Mouse (Mus musculus): ENCODE measurements around the gene Pnkp. TPM values are rescaled to one million over a fixed set of nuclear protein-coding genes. Genes with fewer than 3 reads are reported as not detected.

The Pnkp gene
- 12.7 and 14.3 TPM in 2 replicates for polyA plus RNA-seq (2012; rRNA removed)
- 15.6 and 17.0 TPM in 2 replicates for polyA plus RNA-seq (2014; fragmentation: Nextera tagmentation; extraction: Ambion mirVana)

- TF ChIP-seq EP300 (IDR thresholded peaks at IDR 0.05; ENCODE audit: low read depth), result no peak
- peak; percentile 18; the same call in 1 of the 2 replicates for TF ChIP-seq CTCF (IDR thresholded peaks at IDR 0.05; ENCODE audit: low read depth)
- Histone ChIP-seq H3K9me3 (ENCODE audit: control insufficient read depth, low read length) (no peaks in the 10 kb centered on the region), H3K27me3 (ENCODE audit: control insufficient read depth, insufficient read depth, low read length) (no peaks in the 10 kb centered on the region), H3K4me2 (ENCODE audit: low read depth) (peak within 1 kb of the TSS; percentile 83), H3K9ac (replicated peaks) (peak within 1 kb of the TSS; percentile 83), H3K27ac (peak within 1 kb of the TSS; percentile 92), H3K4me3 (ENCODE audit: insufficient read depth in 1 of 2, low read depth in 2 of 2, low read length in 2 of 2) (peak within 1 kb of the TSS; percentile 89 to 96), H3K36me3 (replicated peaks; ENCODE audit: control insufficient read depth, insufficient read depth, low read depth) (no peaks in the 10 kb centered on the region; the same call in 1 of the 2 replicates), H3K4me1 (replicated peaks; ENCODE audit: control insufficient read depth in 2 of 2, insufficient read depth in 2 of 2, low read length in 1 of 2) (peaks cover 27 to 28% of the 10 kb centered on the region in 2 experiments)
- under 1% methylated on average over 32 of the region's 32 CpGs for WGBS (ENCODE audit: insufficient replicate concordance)
- peak; percentile 40 for ATAC-seq (ENCODE audit: insufficient read depth)
- peak; percentile 74 to 81 (median 76) for DNase-seq (ENCODE audit: low read depth in 3 of 3, low spot score in 3 of 3)
These were observed at the start of gene Pnkp for GRCm38 (mm10) chr7:44857042-44857552. Pnkp (plus strand) TSS chr7:44857139.

DNA sequence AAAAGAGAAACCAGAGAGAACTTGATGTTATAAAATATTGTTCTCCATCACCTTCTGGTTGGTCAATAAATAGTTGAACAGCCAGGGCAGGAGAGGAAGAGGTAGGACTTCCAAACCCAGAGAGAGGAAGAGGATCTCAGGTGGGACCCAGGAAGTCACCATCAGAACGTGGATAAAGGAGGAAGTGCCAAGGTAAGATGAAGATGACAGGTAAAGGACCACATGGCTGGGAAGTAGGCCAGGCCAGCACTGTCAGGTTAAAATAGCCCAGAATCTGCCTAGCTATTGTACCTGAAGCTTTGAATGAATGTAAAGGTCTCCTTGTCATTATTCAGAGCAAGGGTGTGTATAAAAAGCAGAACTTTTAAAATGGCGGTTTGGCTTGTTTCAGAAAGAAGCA, 48.0 kb upstream of the Pnkp start:
- DNase-seq (ENCODE audit: low read depth in 3 of 3, low spot score in 3 of 3) (no peak), ATAC-seq (ENCODE audit: insufficient read depth) (no peak)
- Histone ChIP-seq H3K27ac (no peak overlapping the region), H3K4me3 (ENCODE audit: insufficient read depth in 1 of 2, low read depth in 2 of 2, low read length in 2 of 2) (no peak overlapping the region), H3K4me1 (replicated peaks; ENCODE audit: control insufficient read depth in 2 of 2, insufficient read depth in 2 of 2, low read length in 1 of 2) (no peaks in the 10 kb centered on the region), H3K9ac (replicated peaks) (no peak overlapping the region), H3K27me3 (ENCODE audit: control insufficient read depth, insufficient read depth, low read length) (no peaks in the 10 kb centered on the region), H3K9me3 (ENCODE audit: control insufficient read depth, low read length) (no peaks in the 10 kb centered on the region), H3K4me2 (ENCODE audit: low read depth) (no peak overlapping the region), H3K36me3 (replicated peaks; ENCODE audit: control insufficient read depth, insufficient read depth, low read depth) (no peaks in the 10 kb centered on the region; the same call in 1 of the 2 replicates)
- WGBS (ENCODE audit: insufficient replicate concordance), result 45% methylated on average over 2 of the region's 2 CpGs
- no peak for TF ChIP-seq CTCF (IDR thresholded peaks at IDR 0.05; ENCODE audit: low read depth)
- TF ChIP-seq EP300 (IDR thresholded peaks at IDR 0.05; ENCODE audit: low read depth), result no peak

DNA sequence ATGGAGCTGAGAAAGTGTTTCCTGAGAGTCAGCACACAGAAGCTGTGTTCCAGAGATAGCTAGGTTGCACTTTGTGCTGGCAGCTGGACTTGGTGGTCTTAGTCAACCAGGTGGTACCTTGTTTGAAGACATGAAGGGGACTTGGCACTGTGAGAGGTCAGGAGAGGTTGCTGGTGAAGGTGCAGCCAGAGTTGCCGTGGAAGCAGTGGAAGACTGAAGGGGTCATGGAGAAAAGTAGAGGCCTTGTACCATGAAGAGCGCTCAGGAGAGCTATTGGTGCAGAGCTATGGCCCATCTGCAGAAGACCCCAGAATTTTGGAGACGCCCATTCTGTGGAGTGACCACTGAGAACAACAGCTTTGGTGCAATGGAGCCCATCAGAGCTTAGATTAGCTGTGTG, 47.5 kb upstream of the Pnkp start:
- H3K4me3 ChIP-seq (ENCODE audit: insufficient read depth in 1 of 2, low read depth in 2 of 2, low read length in 2 of 2), result no peak overlapping the region

DNA sequence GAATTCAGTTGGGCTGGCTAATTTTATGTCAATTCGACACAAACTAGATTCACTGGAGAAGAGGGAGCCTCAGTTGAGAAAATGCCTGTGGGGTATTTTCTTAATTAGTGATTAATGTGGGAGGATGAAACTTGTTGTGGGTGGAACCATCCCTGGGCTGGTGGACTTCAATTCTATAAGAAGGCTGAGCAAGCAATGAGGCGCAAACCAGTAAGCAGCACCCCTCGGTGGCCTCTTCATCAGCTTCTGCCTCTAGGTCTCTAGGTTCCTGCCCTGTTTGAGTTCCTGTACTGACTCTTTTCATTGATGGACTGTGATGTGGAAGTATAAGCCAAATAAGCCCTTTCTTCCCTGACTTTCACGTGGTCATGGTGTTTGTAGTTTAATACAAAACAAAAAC, 46.6 kb upstream of the Pnkp start:
- DNase-seq (ENCODE audit: low read depth in 3 of 3, low spot score in 3 of 3), result no peak
- 63% methylated on average over 4 of the region's 4 CpGs for WGBS (ENCODE audit: insufficient replicate concordance)

More for the DNA sequence above, 47.5 kb upstream of the Pnkp start:
- Histone ChIP-seq H3K36me3 (replicated peaks; ENCODE audit: control insufficient read depth, insufficient read depth, low read depth) (no peaks in the 10 kb centered on the region; the same call in 1 of the 2 replicates), H3K4me2 (ENCODE audit: low read depth) (no peak overlapping the region), H3K4me1 (replicated peaks; ENCODE audit: control insufficient read depth in 2 of 2, insufficient read depth in 2 of 2, low read length in 1 of 2) (no peaks in the 10 kb centered on the region; a peak in 1 of 4 replicates), H3K27ac (no peak overlapping the region), H3K9ac (replicated peaks) (no peak overlapping the region), H3K27me3 (ENCODE audit: control insufficient read depth, insufficient read depth, low read length) (no peaks in the 10 kb centered on the region), H3K9me3 (ENCODE audit: control insufficient read depth, low read length) (no peaks in the 10 kb centered on the region)
- 65% methylated on average over 3 of the region's 3 CpGs for WGBS (ENCODE audit: insufficient replicate concordance)
- TF ChIP-seq EP300 (IDR thresholded peaks at IDR 0.05; ENCODE audit: low read depth) (no peak), CTCF (IDR thresholded peaks at IDR 0.05; ENCODE audit: low read depth) (no peak)
- ATAC-seq (ENCODE audit: insufficient read depth), result no peak
- DNase-seq (ENCODE audit: low read depth in 3 of 3, low spot score in 3 of 3), result no peak

GRCm38 (mm10) chr7:44810819-44811557, 46.0 kb upstream of the Pnkp start:
- 67% methylated on average over 7 of the region's 7 CpGs for WGBS (ENCODE audit: insufficient replicate concordance)
- Histone ChIP-seq H3K9me3 (ENCODE audit: control insufficient read depth, low read length) (no peaks in the 10 kb centered on the region), H3K27me3 (ENCODE audit: control insufficient read depth, insufficient read depth, low read length) (no peaks in the 10 kb centered on the region), H3K27ac (no peak overlapping the region), H3K36me3 (replicated peaks; ENCODE audit: control insufficient read depth, insufficient read depth, low read depth) (no peaks in the 10 kb centered on the region; the same call in 1 of the 2 replicates), H3K4me3 (ENCODE audit: insufficient read depth in 1 of 2, low read depth in 2 of 2, low read length in 2 of 2) (no peak overlapping the region), H3K4me2 (ENCODE audit: low read depth) (no peak overlapping the region), H3K9ac (replicated peaks) (no peak overlapping the region), H3K4me1 (replicated peaks; ENCODE audit: control insufficient read depth in 2 of 2, insufficient read depth in 2 of 2, low read length in 1 of 2) (peaks cover 4% of the 10 kb centered on the region in 2 experiments)
- TF ChIP-seq CTCF (IDR thresholded peaks at IDR 0.05; ENCODE audit: low read depth), result no peak
- no peak for TF ChIP-seq EP300 (IDR thresholded peaks at IDR 0.05; ENCODE audit: low read depth)
- DNase-seq (ENCODE audit: low read depth in 3 of 3, low spot score in 3 of 3) (no peak), ATAC-seq (ENCODE audit: insufficient read depth) (no peak)

More for the DNA sequence above, 46.6 kb upstream of the Pnkp start:
- H3K9ac ChIP-seq (replicated peaks), result no peak overlapping the region
- TF ChIP-seq CTCF (IDR thresholded peaks at IDR 0.05; ENCODE audit: low read depth), result no peak
- TF ChIP-seq EP300 (IDR thresholded peaks at IDR 0.05; ENCODE audit: low read depth), result no peak
- H3K4me2 ChIP-seq (ENCODE audit: low read depth), result no peak overlapping the region
- H3K36me3 ChIP-seq (replicated peaks; ENCODE audit: control insufficient read depth, insufficient read depth, low read depth), result no peaks in the 10 kb centered on the region; the same call in 1 of the 2 replicates
- H3K4me3 ChIP-seq (ENCODE audit: insufficient read depth in 1 of 2, low read depth in 2 of 2, low read length in 2 of 2), result no peak overlapping the region
- H3K9me3 ChIP-seq (ENCODE audit: control insufficient read depth, low read length), result no peaks in the 10 kb centered on the region
- no peak overlapping the region for H3K27ac ChIP-seq
- peaks cover 4% of the 10 kb centered on the region in 2 experiments for H3K4me1 ChIP-seq (replicated peaks; ENCODE audit: control insufficient read depth in 2 of 2, insufficient read depth in 2 of 2, low read length in 1 of 2)
- H3K27me3 ChIP-seq (ENCODE audit: control insufficient read depth, insufficient read depth, low read length), result no peaks in the 10 kb centered on the region
- ATAC-seq (ENCODE audit: insufficient read depth), result no peak

All from liver, embryonic 14.5 days (tissue).